Comparison of ENCODE assay signal across 19 mouse cellular contexts in genomic region chr1:180858763-180859162, GRCm38 (mm10). TPM values are rescaled to one million over a fixed set of nuclear protein-coding genes. Genes with fewer than 3 reads are reported as not detected.
"Had no signal": no experiment of that assay in that cellular context is flagged by ENCODE, and none has a peak within 500 bp of the region (broad histone marks: within the 10 kb centered on the region; RNA-seq: fewer than 3 reads in every experiment).

No protein-coding gene starts in this region.

- DNase-seq: kidney, adult 18-20 months; kidney, postnatal 14 days; layer of hippocampus, adult 9-11 months; layer of hippocampus, postnatal 36 days; lung, adult 2 months; lung, postnatal 10 days; spleen, adult 18-20 months; thymus, adult 2 months; thymus, postnatal 25 days had no signal

- H3K4me3 ChIP-seq: intestine, embryonic 15.5 days; kidney, embryonic 15.5 days; limb, embryonic 12.5 days; midbrain, embryonic 13.5 days; myocyte; neural tube, embryonic 15.5 days had no signal

- H3K9ac ChIP-seq: intestine, embryonic 15.5 days; kidney, embryonic 15.5 days; limb, embryonic 12.5 days; midbrain, embryonic 13.5 days; neural tube, embryonic 15.5 days had no signal

- H3K4me1 ChIP-seq: intestine, embryonic 15.5 days; kidney, embryonic 15.5 days; limb, embryonic 12.5 days; midbrain, embryonic 13.5 days; neural tube, embryonic 15.5 days had no signal

- H3K9me3 ChIP-seq: intestine, embryonic 15.5 days; kidney, embryonic 15.5 days; limb, embryonic 12.5 days; midbrain, embryonic 13.5 days; neural tube, embryonic 15.5 days had no signal

- H3K27ac ChIP-seq: intestine, embryonic 15.5 days; kidney, embryonic 15.5 days; limb, embryonic 12.5 days; macrophage; midbrain, embryonic 13.5 days; neural tube, embryonic 15.5 days had no signal

- ATAC-seq: intestine, embryonic 15.5 days; midbrain, embryonic 13.5 days had no signal

- H3K27me3 ChIP-seq: intestine, embryonic 15.5 days; kidney, embryonic 15.5 days; limb, embryonic 12.5 days; midbrain, embryonic 13.5 days; neural tube, embryonic 15.5 days had no signal

- H3K4me2 ChIP-seq: intestine, embryonic 15.5 days; kidney, embryonic 15.5 days; limb, embryonic 12.5 days; midbrain, embryonic 13.5 days; neural tube, embryonic 15.5 days had no signal

RNA-seq across cellular contexts. Expression of gene Lefty2, which starts 34.1 kb away (rescaled TPM):
- polyA plus RNA-seq: limb, embryonic 12.5 days; liver, adult 2 months; lung, adult 2 months; macrophage; myocyte; neural tube, embryonic 11.5 days; stomach, embryonic 14.5 days had no signal
